In genomic region chr11:36331408-36332178, GRCm38 (mm10) we compare ENCODE assay signal across 14 mouse cellular contexts.
DNase-seq lines count a peak whose midpoint lies in the region; ATAC-seq and TF ChIP-seq lines count a peak whose summit lies in the region.
"Had no signal": no experiment of that assay in that cellular context is flagged by ENCODE, and none has a peak within 500 bp of the region (broad histone marks: within the 10 kb centered on the region; RNA-seq: fewer than 3 reads in every experiment).

No protein-coding gene starts in this region.

- H3K27me3 ChIP-seq in forebrain, embryonic 13.5 days, result no peaks in the 10 kb centered on the region
- H3K27me3 ChIP-seq in forebrain, embryonic 12.5 days, result no peaks in the 10 kb centered on the region
- H3K27me3 ChIP-seq in lung, embryonic 14.5 days (ENCODE audit: insufficient read depth, low read length), result no peaks in the 10 kb centered on the region
- H3K27me3 ChIP-seq in hindbrain, embryonic 13.5 days, result no peaks in the 10 kb centered on the region
- H3K27me3 ChIP-seq: heart, embryonic 15.5 days; kidney, embryonic 15.5 days; liver, embryonic 13.5 days had no signal

- no peak for TF ChIP-seq CTCF in lung, embryonic 14.5 days (IDR thresholded peaks at IDR 0.05; ENCODE audit: low read depth)

- no peak overlapping the region for H3K27ac ChIP-seq in forebrain, embryonic 13.5 days
- H3K27ac ChIP-seq in forebrain, embryonic 12.5 days, result no peak overlapping the region
- H3K27ac ChIP-seq in lung, embryonic 14.5 days (ENCODE audit: low read depth), result no peak overlapping the region
- H3K27ac ChIP-seq in hindbrain, embryonic 13.5 days, result peak overlapping the region; percentile 40; the same call in 1 of the 2 replicates
- H3K27ac ChIP-seq: heart, embryonic 15.5 days; kidney, embryonic 15.5 days; liver, embryonic 13.5 days had no signal

- WGBS in forebrain, embryonic 13.5 days, result 60% methylated on average over 13 of the region's 13 CpGs
- 62% methylated on average over 13 of the region's 13 CpGs for WGBS in forebrain, embryonic 12.5 days
- WGBS in lung, embryonic 14.5 days, result 50% methylated on average over 13 of the region's 13 CpGs
- whole genome bisulfite sequencing in hindbrain, embryonic 13.5 days, result 53% methylated on average over 13 of the region's 13 CpGs

- H3K36me3 ChIP-seq in forebrain, embryonic 13.5 days (ENCODE audit: poor library complexity, severe bottlenecking), result no peaks in the 10 kb centered on the region
- no peaks in the 10 kb centered on the region for H3K36me3 ChIP-seq in forebrain, embryonic 12.5 days (replicated peaks)
- no peaks in the 10 kb centered on the region for H3K36me3 ChIP-seq in lung, embryonic 14.5 days (ENCODE audit: insufficient read depth)
- no peaks in the 10 kb centered on the region for H3K36me3 ChIP-seq in hindbrain, embryonic 13.5 days
- H3K36me3 ChIP-seq: heart, embryonic 15.5 days; kidney, embryonic 15.5 days; liver, embryonic 13.5 days had no signal

- no peak overlapping the region for H3K9ac ChIP-seq in forebrain, embryonic 13.5 days
- no peak overlapping the region for H3K9ac ChIP-seq in forebrain, embryonic 12.5 days
- no peak overlapping the region for H3K9ac ChIP-seq in lung, embryonic 14.5 days
- no peak overlapping the region for H3K9ac ChIP-seq in hindbrain, embryonic 13.5 days
- H3K9ac ChIP-seq: heart, embryonic 15.5 days; kidney, embryonic 15.5 days; liver, embryonic 13.5 days had no signal

- no peak overlapping the region for H3K4me2 ChIP-seq in forebrain, embryonic 13.5 days
- no peak overlapping the region for H3K4me2 ChIP-seq in forebrain, embryonic 12.5 days
- no peak overlapping the region for H3K4me2 ChIP-seq in lung, embryonic 14.5 days
- peak overlapping the region; percentile 25 for H3K4me2 ChIP-seq in hindbrain, embryonic 13.5 days
- H3K4me2 ChIP-seq: heart, embryonic 15.5 days; kidney, embryonic 15.5 days; liver, embryonic 13.5 days had no signal

- H3K4me3 ChIP-seq in forebrain, embryonic 13.5 days, result no peak overlapping the region
- no peak overlapping the region for H3K4me3 ChIP-seq in forebrain, embryonic 12.5 days (replicated peaks)
- H3K4me3 ChIP-seq in lung, embryonic 14.5 days (ENCODE audit: low read depth, low read length), result no peak overlapping the region
- no peak overlapping the region for H3K4me3 ChIP-seq in hindbrain, embryonic 13.5 days
- H3K4me3 ChIP-seq: heart, embryonic 15.5 days; kidney, embryonic 15.5 days; liver, embryonic 13.5 days had no signal

- 0 out of 2 replicates have a peak, but pooled peaks have one; percentile 36 for ATAC-seq in forebrain, embryonic 13.5 days
- no peak for ATAC-seq in forebrain, embryonic 12.5 days (ENCODE audit: low FRiP score)
- ATAC-seq in lung, embryonic 14.5 days (ENCODE audit: insufficient read depth), result no peak
- 0 out of 2 replicates have a peak, but pooled peaks have one; percentile 43 for ATAC-seq in hindbrain, embryonic 13.5 days (ENCODE audit: low FRiP score)
- ATAC-seq: lung, postnatal 0 days had no signal

- DNase-seq in lung, embryonic 14.5 days, result peak; percentile 11
- no peak for DNase-seq in lung, postnatal 36 days
- DNase-seq in retina, embryonic 14.5 days (ENCODE audit: low spot score), result peak; percentile 35
- DNase-seq in left cerebral cortex, postnatal 4 days, result no peak
- DNase-seq in urinary bladder, postnatal 25 days (ENCODE audit: low spot score), result no peak
- DNase-seq: cerebellum, postnatal 10 days; liver, embryonic 13.5 days; thymus, adult 2 months had no signal

- peaks cover 43% of the 10 kb centered on the region for H3K4me1 ChIP-seq in forebrain, embryonic 13.5 days
- H3K4me1 ChIP-seq in forebrain, embryonic 12.5 days, result peaks cover 35% of the 10 kb centered on the region
- H3K4me1 ChIP-seq in lung, embryonic 14.5 days (ENCODE audit: insufficient read depth), result no peaks in the 10 kb centered on the region
- H3K4me1 ChIP-seq in hindbrain, embryonic 13.5 days (replicated peaks), result peaks cover 36% of the 10 kb centered on the region
- H3K4me1 ChIP-seq: liver, embryonic 13.5 days had no signal

- intact Hi-C loops in left cerebral cortex, postnatal 4 days (cut with DNase I), result no loop called here

- no peaks in the 10 kb centered on the region for H3K9me3 ChIP-seq in forebrain, embryonic 13.5 days (replicated peaks)
- H3K9me3 ChIP-seq in forebrain, embryonic 12.5 days, result no peaks in the 10 kb centered on the region
- no peaks in the 10 kb centered on the region for H3K9me3 ChIP-seq in lung, embryonic 14.5 days (ENCODE audit: low read depth, low read length)
- H3K9me3 ChIP-seq in hindbrain, embryonic 13.5 days, result no peaks in the 10 kb centered on the region
- H3K9me3 ChIP-seq: heart, embryonic 15.5 days; kidney, embryonic 15.5 days; liver, embryonic 13.5 days had no signal

Comparison
In these comparisons a context has a peak if more than half of its experiments do, and no peak if none do; other contexts are left out.
1. ATAC-seq: peak in forebrain, embryonic 13.5 days (single experiment) and hindbrain, embryonic 13.5 days (single experiment); none in forebrain, embryonic 12.5 days (single experiment) and lung, embryonic 14.5 days (single experiment).
2. DNase-seq: peak in lung, embryonic 14.5 days (single experiment) and retina, embryonic 14.5 days (single experiment); none in lung, postnatal 36 days (single experiment), left cerebral cortex, postnatal 4 days (single experiment) and urinary bladder, postnatal 25 days (single experiment).